Mouse (Mus musculus): ENCODE data around the gene Doc2a.

- TF ChIP-seq CTCF (IDR thresholded peaks at IDR 0.05) (no peak), EP300 (IDR thresholded peaks at IDR 0.05; ENCODE audit: insufficient read depth, low read depth, low read length) (no peak), POLR2A (IDR thresholded peaks at IDR 0.05; ENCODE audit: insufficient read depth, low read depth, low read length) (no peak)
These were observed 21.3 kb upstream of the Doc2a start for GRCm38 (mm10) chr7:126825952-126826351.
